Mouse (Mus musculus) gonadal fat pad, adult 2 months (tissue): ENCODE results near the gene Gcgr. TPM values are rescaled to one million over a fixed set of nuclear protein-coding genes. Genes with fewer than 3 reads are reported as not detected.
"Not testable (repeated sequence)": the region's sequence is repeated elsewhere in the genome, so short reads cannot be mapped to it uniquely, and the experiment has no call there.

Source experiments
- DNase-seq: peaks from one replicate; pipeline ENCODE4 v3.0.0-alpha.2; 2012; ENCODE audit warnings: low read depth
- polyA plus RNA-seq: library from polyadenylated mRNA; depleted of rRNA; stranded (reverse); fragments of >200 nt; gene quantifications from 2 replicates; pipeline ENCODE4 v1.2.3, GENCODE M21; 2012

Gcgr gene
- polyA plus RNA-seq, 1 experiment, result 1.8 TPM

DNA sequence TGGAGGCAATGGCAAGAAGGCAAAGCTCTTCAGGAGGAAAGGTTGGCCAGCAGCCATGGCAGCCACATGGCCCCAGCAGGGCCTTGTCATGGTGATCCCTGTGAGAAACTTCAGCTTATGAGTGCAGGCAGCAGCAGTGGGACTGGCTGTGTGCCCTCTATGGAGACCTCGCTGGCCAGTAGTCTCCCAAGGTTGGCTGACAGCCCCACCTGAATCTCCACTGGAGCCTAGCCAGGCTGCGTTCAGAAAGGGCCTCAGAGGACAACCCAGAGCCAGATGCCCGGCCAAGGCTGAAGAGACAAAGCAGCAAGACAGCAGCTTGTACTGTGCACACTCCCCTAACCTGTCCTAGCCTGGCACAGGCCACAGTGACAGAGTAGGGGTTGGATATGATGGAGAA is 8.0 kb downstream of the Gcgr start:
- DNase-seq, result no peak

DNA sequence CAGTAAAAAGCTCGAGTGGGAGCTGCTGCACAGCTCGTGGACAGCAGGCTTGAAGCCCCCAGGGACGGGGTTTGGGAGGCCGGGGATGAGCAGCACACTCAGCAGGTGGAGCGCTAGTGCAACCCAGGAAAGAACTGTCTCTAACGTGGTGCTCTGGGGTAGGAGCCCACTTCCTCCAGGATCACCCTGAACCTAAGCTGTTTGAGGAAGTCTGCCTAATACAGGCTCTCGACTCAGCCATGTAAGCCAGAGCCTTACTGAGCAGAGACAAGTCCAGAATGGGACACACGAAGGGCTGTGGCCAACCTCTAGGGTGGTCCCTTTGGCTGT is 8.4 kb downstream of the Gcgr start:
- no peak for DNase-seq

DNA sequence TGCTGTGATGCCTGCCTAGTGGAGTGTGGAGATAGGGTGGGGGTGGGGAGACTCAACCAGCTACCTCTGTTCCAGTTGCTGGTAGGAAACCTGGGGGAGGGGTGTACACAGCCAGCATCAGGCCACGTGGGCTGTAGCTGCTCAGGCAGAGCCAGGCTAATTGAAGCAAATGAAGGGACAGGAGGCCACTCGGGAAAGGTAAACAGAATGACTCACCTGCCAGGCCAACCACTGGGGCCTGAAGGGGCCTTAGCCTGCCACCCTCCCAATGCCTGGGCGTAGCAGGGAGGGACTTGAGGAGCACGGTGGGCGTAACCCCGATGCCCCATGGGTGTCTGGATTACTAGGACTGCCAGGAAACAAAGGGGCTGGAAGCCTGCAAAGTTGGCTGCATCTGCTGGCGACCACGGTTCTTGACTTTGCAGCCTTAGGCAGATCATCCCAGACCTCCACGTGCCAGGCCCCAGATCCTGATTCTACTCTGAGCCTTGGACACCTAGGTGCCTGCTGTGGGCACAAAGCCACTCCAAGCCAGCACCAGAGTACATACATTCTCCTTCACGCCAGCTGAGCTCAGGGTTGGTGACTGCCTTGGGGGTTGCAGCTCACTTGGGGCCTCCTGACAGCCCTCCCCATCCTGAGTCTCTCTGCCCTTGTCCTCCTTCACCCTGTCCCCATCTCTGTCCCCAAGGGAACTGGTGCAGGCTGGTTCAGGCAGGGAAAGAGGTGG is 9.0 kb downstream of the Gcgr start:
- no peak for DNase-seq

DNA sequence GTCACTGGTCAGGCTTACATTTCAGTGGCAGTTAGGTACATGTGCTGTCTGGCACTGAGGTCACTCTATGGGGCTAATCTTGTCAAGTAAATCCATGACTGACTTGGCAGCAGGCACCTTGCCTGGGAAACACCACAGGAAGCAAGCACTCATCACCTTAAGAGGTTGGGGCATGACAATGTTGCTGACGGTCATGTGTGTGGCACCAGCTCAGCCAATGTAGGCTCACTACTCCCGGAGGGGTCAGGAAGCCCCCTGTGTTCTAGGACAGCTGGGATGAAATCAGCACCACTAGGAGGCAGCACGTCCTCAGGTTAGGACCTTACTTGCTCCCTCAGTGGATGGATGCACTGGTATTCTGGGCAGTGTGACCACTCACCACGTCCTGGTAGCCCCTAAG is 11.4 kb downstream of the Gcgr start:
- DNase-seq, result no peak

DNA sequence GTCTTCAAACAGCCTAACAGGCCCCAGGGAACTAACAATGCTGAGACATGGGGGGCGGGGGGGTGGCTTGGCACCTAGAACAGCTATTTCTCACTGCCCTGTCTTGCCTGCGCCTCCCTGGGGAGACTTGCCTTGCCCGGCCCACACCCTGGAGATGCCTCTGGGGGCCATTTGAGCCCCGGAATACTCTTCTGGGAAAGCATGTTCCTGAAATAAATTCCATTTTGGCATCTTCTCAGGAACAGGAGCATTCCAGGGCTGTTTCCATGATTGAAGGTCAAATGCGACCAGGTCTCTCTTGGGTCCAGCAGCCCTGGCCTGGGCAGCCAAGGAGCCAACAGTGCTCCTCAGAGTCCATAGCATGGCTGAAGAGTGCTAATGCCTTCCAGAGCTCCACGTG is 11.9 kb downstream of the Gcgr start:
- no peak for DNase-seq

DNA sequence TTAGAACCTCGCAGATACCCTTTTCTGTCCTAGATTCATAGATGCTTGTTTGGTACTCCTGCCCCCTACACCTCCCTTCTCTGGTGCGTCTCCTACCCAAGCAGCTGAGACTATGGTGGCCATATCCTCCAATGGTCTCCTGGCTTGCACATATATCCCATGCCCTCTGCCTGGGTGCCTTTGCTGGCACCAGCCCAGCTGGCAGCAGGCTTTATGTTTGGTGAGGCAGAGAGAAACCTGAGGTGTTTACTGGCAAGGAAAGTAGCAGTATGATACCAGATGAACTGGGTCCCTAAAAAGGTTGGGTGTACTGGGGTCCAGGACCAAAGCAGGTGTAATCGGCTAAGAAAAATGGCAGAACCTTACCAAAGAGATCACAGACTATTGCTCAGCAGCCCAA is 15.5 kb downstream of the Gcgr start:
- DNase-seq, result no peak

DNA sequence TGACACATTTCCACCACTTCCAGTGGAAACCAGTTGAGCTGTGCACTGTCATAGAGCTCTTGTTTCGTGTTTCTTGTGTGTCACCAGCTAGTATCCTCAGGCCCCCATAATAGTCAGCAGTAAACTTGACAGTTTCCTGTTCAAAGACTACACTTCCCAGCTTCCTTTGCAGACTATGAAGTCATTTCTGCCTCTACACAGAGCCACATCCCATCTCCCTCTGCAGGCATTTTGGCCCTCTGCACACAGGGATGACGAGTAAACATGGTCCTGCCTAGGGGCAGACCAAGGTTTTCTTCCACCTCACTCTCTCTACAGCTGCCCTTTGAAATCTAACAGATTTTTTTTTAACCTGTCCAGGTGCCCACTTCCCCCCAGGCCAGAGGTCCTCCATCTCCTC is 17.0 kb downstream of the Gcgr start:
- no peak for DNase-seq

DNA sequence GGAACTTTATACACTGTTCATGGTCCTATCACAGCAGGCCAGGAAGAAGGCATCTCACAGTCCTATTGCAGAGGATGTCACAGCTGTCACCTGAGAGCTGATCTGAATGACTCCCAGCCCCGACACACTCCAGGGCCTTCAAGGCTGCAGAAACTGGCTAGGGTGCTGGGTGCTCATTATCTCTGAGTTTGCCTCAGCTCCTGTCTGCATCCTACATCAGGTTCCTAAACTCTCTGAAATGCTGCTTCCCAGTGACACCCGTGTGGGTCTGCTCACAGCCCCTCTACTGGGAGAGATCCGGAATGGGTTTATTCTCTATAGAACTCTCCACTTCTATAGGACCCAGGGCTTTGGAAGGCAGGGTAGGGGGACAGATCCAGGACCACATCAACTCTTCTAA is 17.7 kb downstream of the Gcgr start:
- DNase-seq, result no peak

DNA sequence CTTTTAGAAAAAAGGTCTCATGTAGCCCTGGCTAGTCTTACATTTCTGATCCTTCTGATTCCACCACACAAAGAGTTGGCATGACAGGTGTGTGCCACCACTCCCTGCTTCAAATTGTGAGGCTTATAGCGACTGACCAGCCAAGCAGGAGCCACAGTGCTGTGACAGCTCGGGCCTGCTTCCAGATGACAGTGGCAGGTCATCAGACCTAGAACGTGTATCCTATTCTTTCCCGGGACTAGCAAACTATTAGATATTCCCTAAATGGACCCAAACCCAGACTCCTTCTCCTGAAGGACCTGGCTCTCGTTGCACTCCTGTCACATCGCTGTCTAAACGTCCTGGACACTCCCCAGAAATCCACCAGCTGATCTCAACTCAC is 18.3 kb downstream of the Gcgr start:
- no peak for DNase-seq

DNA sequence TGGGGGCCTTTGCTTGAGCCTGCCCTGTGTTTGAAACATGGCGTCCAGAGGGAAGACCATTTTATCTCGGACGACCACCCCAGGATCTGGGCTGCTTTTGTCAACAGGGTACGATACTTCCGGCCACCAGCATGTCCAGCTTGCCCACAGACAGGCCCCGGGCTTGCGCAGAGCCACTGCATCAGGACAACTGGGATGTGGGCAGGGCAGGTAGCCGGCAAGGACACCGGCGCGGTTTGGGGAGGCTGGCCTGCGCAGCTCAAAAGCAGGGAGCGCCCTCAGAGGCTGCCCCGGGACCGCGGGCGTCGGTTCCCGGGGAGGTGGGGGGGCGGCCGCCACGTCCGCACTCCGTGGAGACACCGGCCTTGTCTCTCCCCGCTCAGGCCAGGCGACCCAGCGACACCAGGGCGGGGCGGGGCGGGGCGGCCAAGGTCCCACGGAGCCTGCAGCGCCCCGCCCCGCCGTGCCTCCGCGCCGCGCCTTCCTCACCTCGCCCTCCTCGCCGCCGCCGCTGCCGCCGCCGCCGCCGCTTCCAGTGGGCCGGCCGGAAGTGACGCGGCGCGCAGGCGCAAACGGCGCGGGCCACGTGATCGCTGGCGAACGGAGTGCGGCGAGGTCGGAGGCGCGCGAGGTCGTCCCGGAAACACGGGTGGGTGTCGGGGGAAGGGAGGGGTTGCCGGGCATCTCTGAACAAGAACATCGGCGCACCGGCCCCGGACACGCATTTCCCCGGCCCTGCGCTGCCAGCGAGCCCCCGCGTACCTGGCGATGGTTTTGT is 18.9 kb downstream of the Gcgr start, which contains the start of gene Mcrip1:
Gene Mcrip1 (minus strand): TSS at position 560 of the 778 bp plus-strand sequence.
- DNase-seq, result no peak

DNA sequence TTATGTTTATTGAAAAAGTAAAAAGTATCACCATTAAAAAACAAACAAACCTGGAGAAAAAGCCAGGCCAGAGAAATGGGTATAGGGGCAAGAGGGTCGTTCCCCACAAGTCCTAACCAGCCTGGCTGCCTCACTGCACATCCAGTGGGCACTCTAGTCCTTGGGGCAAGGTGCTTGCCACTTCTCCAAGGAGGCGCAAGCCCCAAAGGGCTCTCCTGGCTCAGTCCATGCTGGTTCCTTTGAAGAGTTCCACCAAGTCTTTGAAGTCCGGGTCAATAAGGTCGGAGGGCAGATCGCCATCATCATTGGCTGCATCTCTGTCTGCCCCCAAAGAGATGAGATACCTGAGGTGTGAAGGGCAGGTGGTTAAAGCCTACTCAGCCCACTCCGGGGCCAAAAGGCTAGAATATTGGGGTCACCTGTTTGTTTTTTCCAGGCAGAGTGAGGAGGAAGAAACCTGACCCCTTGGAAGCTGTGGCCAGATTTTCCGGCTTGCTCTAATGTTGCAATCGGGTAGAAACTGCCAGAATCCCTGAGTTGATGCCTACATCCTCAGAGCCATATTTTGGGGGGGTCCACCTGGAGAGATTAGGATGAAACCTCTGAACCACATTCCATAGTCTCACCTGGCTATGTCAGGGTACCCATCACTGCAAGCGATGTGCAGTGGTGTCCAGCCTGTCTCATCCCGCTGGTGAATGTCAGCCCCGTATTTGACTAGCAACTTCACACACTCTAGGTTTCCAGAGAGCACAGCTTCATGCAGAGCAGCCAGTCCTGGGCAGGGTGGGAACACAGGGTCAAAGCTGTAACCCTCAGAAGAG is 19.7 kb downstream of the Gcgr start:
- no peak for DNase-seq

DNA sequence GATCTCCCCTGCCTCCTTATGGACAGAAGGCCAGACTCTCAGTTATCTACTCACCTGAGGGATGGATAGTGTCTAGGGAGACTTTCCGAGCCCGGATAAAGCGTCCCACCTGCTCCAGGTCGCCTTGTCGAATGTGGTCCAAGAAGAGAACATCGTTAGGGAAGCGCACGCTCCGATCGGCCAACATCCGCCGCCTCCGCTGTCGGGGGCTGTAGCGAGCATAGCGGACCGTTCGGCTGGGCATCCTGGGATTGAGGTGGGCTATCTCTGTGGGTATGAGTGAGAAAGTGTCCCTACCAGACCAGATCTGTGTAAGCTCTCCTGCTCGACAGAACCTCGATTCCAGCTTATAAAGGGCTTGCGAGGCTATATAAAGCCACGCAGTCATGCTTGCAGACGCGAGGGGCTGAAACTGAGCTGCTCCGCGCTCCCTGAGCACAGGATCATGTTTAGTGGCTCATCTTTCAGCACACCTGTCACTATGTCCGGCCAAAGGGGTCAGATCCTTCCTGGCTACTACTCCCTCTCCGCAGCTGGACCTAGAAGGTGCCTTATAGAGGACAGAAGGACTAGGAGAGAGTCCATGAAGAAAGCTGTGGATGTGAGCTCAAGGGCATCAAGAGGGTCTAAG is 20.4 kb downstream of the Gcgr start, which contains the start of gene Ppp1r27:
Gene Ppp1r27 (minus strand): TSS at position 323 of the 631 bp plus-strand sequence.
- DNase-seq, result no peak

DNA sequence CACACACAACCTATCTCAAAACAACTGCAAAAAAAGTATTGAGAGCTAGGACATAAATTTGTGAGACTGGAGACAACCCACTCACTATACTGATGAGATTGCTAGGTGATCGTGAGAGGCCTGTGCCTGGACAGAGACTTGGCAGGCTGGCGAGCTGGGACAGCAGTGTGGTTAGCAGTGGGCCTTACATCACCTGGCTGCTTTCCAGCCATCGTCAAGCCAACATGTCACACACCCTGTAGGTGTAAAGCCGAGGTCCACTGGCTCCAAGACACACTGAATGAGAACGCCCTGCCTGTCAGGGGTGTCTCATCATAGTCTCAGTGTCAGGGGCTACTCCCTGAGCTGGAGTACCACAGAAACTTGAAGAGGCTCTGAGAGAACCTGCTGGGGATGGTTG is 22.2 kb downstream of the Gcgr start:
- no peak for DNase-seq

DNA sequence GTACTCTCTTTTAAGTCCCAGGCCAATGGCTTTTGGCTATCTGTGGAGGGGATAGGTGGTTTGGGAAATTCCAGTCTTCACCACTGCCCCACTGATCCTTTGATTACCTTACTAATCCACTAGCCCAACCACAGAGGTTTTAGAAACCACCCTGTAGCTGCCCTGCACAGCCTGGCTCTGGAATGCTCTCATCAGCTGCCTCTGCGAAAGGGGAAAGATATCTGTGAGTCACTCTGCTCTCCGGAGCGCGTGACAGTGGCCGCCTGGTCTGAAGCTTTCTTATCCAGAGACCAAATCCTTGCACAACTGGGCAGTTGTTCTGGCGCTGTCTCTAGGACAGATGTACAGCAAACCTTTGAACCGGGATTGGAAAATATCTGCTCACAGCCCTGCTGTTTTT is 24.3 kb downstream of the Gcgr start:
- DNase-seq, result no peak

DNA sequence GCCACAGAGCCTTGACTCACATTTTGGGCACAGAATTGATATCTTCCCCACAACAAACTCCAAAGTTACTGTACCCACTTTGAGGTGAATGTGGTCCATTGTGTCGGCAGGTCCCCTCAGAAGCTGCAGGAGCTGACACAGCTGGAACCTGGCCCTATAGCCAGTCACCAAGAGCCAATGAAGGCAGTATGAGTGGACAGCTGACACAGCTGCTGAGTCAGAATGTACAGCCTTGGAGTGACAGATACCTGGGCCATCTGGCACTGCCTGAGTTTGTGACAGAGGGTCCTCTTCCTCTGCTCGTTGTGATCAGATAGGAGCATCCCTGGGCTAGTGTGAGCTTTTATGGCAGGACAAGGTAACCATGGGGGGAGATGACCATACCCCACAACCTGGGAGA is 24.8 kb downstream of the Gcgr start:
- no peak for DNase-seq

DNA sequence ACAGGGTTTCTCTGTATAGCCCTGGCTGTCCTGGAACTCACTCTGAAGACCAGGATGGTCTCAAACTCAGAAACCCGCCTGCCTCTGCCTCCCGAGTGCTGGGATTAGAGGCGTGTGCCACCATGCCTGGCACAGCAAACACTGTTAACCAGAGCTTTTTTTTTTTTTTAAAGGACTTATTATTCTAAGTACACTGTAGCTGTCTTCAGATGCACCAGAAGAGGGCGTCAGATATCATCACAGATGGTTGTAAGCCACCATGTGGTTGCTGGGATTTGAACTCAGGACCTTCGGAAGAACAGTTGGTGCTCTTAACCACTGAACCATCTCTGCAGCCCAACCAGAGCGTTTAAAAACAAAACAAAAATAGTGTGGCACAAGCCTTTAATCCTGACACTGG is 28.3 kb downstream of the Gcgr start:
- DNase-seq, result not testable (repeated sequence)

DNA sequence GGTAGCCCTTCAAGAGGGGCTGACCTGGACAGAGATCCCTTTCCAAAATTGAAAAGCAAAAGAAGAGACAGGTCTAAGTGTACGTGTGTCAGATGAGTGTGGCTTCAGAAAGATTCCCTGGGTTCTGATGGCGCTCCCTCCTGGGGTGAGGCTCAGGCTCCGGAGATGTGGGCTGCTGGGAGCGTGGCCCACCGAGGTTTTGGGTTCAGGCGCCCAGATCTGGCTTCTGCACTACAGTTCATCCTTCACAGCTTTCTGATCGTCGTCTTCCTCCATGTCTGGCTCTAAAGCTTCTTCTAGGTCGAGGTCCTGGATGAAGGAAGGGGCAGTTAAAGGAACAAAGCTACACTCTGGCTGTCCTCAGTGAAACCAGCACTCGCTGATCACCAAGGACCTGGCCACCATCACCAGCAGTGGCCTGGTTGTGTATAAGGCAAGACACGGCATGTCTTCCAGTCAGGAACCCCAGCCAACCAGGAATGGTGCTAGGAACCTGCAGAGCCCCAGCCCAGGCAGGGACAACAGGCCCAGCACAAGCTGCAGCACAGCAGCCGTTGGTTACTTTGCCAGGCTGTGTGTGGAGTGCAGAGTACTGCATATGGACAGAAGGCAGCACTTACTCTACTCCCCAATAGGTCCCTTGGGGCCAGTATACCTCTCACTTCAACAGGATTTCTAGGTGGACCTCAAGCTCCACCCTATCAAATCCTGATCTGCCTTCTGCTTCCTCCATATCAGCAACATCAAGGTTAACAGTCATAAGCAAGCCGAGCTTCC is 30.6 kb downstream of the Gcgr start:
- DNase-seq, result no peak

DNA sequence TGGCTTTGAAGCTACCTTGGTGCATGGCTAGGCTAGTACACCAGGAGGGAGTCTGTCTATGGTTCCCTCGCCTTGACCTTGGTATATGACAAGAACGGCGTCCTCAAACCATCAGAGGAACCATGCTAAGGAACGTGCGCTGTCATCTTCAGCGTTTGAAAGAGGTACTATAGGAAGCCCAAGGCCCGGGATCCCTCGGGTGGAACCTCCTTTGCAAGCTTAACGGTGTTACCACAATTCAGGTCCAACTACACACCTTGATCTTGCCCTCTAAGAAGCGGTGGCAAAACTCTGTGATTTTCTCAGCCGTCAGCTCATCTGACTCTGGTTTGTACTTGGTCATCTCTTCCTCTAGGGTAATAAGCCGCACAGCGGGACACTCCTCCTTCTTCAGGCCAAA is 32.5 kb downstream of the Gcgr start:
- DNase-seq, result no peak

DNA sequence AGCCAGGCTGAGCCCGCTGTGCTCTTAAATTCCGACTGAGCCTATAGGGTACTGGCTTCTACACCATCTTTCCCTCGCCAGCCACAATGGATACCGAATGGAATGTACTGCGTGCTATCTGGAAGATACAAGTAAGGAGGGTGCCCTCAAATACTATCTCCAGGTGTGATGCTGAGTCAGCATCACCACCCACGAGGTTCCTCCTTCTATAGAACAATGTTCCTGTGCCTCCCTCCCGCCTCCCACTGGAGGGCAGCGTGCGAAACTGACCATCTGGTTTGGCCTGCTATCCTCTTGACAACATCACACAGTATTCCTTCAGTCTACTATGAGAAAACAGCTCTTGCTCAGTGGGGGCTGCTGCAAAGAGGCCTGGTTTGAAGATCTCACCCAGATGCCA is 34.6 kb downstream of the Gcgr start:
- DNase-seq, result no peak

DNA sequence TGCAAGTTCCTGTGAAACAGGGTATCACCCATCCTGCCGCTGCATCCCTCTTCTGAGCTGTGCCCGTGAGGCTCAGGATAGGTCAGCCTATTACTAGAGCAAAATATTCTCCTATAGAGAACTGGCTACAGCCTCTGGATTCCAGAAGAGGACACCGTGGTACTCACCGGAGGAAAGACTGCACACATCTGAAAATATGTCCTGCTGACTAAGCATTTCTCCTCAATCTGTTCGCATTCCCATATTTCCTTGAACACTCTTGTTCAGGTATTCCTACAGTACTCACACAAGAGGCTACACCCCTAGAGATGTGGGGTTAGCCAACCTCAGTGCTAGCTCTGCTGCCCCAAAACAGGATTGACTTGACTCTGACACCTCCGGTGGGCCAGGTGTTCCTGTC is 37.8 kb downstream of the Gcgr start:
- DNase-seq, result no peak

DNA sequence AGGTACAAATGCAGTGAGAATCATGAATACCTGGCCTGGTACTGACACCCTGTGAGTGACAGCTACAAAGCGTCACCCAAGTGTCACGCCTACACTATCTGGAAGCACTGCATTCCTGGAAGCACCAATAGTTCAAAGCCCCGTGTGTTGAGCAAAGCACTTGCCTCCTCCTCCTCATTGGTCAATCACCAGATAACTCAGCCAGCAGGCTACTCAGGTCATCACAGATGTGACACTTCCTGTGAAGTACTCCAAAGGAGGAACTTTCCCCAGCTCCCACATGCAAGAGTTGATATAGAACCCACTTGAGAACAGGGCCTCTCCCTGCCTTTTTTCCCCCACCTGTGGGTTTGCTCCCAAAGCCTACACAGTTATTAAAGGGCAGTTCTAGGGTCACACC is 40.6 kb downstream of the Gcgr start:
- peak; percentile 75 for DNase-seq
